Mouse (Mus musculus): Measurements from ENCODE around the gene Fam104a. TPM values are rescaled to one million over a fixed set of nuclear protein-coding genes. Genes with fewer than 3 reads are reported as not detected.
A peak's percentile ranks its signal among the peaks of the same experiment; 100 is the strongest.

Fam104a gene
- total RNA-seq (2021) = 10 to 100 TPM; 24.7 to 25.4 TPM
- long read RNA-seq, experiment 1, transcript Fam104a-201 (3 exons, 2,619 nt) = major isoform, 89 of 134 reads
- long read RNA-seq, experiment 1, partial matches to known transcripts = 0 of 134 reads
- long read RNA-seq, experiment 1, other reads (novel, unspliced or antisense) = 45 of 134 reads
- long read RNA-seq, experiment 2, transcript Fam104a-201 (3 exons, 2,619 nt) = major isoform, 109 of 148 reads
- long read RNA-seq, experiment 2, partial matches to known transcripts = 0 of 148 reads
- long read RNA-seq, experiment 2, other reads (novel, unspliced or antisense) = 39 of 148 reads

GRCm38 (mm10) chr11:113683957-113684706 lies at the start of gene Fam104a, which contains the start of gene D11Wsu47e:
TSS of gene Fam104a (minus strand) at chr11:113684155.
TSS of gene D11Wsu47e (plus strand) at chr11:113684412.
- DNase-seq = peak; percentile 95

- no peak for DNase-seq
Measured at GRCm38 (mm10) chr11:113731945-113732612, 48.1 kb upstream of the Fam104a start.

- no peak for DNase-seq
Measured at GRCm38 (mm10) chr11:113730879-113731278, 46.9 kb upstream of the Fam104a start.

GRCm38 (mm10) chr11:113729917-113730316 lies 46.0 kb upstream of the Fam104a start:
- DNase-seq = no peak

DNA sequence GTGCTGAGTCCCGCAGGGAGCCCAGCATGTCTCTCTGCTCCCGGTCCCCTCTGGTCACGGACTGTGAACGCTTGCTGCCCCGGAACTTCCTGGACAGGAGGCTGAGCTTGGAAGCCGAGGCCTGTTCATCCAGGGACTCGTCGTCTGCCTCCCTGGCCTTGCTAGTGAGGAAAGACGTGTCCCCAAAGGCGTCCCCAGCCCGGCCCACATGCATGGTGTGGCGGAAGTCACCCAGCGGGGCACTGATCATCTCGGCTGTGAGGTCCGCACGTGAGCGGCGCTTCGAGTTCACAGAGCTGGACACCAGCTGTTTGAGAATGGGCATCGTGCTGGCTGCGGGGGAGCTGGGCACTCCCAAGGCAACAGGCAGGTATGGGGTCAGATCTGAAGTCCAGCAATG lies 45.3 kb upstream of the Fam104a start:
- no peak for DNase-seq

DNA sequence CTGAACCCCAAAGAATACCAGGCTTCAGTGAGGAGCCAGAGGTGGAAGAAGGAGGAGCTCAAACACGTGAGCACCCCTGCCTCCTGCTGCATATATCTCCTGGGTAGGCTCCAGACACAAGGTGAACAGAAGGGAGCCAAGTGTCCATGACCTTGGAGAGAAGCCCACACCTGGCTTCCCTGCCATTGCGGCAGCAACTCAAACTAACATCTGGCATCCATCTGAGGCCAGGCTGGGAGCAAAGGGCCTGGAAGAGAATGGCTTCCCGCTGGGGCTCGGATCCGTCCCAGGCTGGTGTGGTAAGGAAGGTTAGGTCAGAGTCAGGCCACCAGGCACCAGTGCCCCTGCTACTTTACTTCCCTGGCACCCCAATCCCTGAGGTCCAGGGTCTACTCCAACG lies 44.0 kb upstream of the Fam104a start:
- peak; percentile 4 for DNase-seq

DNA sequence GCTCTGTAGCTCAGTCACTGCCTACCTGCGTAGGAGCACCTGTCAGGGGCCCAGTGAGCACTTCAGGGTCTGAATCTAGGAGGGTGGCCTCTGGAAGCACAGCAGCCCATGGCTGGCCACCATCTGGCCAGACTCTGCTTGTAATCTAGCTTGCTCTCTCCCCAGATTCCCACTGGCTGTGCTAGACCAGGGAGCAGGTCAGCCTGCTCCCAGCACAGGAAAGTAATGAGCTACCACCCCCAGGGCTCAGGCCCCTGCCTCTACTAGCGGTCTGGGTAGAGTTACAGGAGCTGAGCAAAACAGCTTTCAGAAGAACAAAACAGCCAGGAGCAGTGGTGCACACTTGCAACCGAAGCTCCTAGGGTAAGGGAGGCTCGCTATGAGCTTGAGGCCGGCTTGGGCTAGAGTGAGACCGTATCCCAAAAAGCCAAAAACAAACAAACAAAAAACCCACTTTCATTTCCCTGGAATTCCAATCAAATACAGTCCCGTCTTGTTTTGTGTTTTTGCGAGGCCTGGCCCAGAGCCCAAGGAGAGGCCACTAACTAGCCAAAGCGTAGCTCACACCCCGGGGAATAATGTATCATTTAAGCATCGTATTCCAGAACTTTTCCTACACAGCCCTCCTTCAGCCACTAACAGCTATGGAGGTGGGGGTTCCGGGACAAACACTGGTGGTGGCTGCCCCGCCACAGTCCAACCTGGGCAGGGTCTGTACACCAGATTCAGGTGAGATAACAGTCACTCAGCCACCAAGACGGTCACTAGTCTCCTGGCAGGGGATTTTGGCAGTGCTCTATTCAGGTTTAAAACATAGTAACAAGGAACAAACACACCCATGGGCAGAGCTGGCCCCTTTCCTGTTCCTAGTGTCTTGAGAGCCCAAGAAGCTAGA lies 43.3 kb upstream of the Fam104a start:
- DNase-seq = no peak

DNA sequence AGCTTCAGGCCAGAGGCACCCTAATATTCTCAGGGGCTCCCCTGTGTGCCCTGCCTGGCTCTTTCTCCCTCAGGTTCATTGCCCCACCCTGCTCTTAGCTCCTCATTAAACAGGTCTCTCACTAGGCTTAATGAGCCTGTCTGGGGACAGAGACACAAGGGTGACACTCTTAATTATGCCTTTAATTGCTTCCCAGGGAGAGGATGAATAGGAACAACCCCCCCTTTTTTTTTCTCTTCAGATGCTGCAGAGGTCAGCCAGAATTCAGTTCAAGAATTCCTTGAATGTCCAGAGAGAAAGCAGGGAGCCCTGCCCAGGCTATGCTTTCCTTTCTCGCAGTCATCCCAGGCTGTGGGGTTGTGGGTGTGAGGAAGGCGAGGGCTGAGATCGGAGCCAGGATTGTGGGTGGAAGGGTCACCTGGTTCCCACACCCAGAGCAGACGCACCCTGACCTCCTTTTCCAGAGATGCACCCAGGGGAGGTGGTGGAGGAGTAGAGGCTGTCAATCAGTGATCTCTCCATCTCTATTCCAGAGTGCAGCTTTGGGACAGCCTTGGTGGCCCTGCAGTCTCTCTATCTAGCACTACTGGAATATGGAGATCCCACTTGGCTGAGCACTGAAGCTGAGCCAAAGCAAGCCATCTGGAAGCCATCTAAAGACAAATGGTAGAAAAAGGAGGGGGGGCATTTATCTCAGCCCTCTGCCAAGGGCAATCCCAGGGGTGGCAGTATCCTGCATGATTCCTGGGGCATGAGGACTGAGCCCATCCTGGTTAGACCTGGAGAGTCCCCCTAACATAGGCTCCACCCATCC lies 41.5 kb upstream of the Fam104a start:
- DNase-seq = peak; percentile 73

DNA sequence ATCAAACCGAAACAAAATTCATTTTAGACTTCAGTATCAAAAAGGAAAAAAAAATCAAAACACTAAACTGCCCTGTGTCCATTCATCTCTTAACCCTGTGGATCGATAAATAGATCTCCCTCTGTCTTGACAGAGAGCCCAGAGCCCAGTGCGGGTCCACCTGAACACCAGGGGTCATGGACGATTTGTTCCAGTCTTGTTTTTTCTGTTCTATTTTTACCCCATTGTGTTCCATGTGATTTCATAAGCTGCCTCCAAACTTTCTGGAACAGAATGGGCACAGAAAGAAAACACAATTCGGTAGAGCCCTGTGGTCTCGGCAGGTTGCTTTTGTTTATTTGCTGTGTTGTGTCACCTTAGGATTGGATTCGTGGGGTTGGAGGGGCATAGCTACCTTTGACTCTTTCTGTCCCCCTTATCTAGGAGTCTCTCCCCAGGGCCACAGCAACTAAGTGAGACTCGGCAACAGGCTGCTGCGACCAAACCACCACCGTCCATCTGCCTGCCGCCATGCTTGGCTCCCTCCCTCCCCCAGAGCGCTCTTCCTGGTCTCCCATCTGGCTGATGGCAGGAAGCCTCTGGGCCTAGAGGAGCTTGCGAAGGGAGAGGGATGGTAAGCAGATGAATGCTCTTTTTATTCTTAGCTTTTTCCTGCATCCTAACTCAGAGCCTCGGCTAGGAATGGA lies 38.6 kb upstream of the Fam104a start:
- DNase-seq = no peak

- no peak for DNase-seq
Measured at GRCm38 (mm10) chr11:113717767-113718424, 33.9 kb upstream of the Fam104a start.

DNA sequence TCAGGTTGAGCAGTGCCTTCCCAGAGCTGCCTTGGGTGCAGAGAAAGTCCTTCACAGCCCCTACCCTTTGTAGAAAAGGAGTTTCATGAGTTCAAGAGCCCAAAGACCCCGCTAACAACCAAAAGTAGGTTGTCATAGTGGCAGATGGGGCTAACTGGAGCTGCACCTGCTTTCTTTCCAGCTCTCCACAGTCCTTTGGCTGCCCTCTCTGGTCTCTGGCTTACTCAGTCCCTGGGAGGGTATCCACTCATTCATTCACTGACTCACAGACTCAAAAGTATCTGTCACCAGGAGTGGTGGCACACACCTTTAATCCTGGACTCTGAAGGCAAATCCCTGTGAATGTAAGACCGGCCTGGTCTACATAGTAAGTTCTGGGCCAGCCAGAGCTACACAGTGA lies 32.2 kb upstream of the Fam104a start:
- DNase-seq = no peak

GRCm38 (mm10) chr11:113715078-113715674 lies 31.2 kb upstream of the Fam104a start:
- no peak for DNase-seq

DNA sequence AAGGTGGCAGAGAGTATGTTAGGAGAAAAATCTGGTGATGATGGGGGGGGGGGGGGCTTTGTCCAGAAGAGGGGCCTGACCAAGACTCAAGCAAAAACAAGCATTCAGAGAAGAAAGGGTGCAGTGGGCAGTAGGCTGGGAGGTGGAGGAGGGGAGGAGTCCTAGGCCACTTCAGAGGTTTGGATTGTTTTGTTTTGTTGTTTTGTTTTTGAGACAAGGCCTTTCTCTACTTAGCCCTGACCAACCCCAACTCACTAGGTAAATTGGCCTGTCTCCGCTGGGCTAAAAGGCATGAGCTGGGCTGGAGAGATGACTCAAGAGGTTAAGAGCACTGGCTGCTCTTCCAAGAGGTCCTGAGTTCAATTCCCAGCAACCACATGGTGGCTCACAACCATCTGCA lies 27.1 kb upstream of the Fam104a start:
- no peak for DNase-seq

GRCm38 (mm10) chr11:113710257-113710777 lies 26.4 kb upstream of the Fam104a start:
- DNase-seq = no peak

DNA sequence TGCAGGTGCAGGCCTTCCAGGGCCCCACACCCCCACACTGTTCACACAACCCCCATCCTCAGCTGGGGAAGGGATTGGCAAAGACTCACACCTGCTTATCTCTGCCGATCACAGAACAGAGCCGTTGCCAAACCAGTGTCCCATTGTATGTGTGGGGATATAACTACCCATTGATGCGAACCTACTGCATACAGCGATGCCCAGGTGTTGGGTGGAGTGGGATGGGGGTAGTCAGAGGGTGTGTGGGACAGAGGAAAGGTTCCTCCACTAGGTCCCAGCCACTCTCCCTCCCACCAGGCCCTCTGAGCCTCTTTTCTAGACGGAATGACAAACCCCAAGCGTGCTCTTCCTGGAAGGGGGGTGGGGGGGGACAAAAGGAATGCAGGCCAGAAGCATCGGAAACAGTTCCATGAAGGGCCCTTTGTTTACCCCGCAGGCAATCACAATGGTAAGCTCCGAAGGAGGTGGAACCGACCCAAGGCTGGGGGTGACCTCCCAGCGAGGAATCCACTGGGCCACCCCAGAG lies 25.8 kb upstream of the Fam104a start, which contains the start of gene Cpsf4l:
Gene Cpsf4l (minus strand): TSS at position 287 of the 526 bp plus-strand sequence.
- DNase-seq = no peak

- DNase-seq = no peak
Measured at GRCm38 (mm10) chr11:113709272-113709671, 25.3 kb upstream of the Fam104a start.

DNA sequence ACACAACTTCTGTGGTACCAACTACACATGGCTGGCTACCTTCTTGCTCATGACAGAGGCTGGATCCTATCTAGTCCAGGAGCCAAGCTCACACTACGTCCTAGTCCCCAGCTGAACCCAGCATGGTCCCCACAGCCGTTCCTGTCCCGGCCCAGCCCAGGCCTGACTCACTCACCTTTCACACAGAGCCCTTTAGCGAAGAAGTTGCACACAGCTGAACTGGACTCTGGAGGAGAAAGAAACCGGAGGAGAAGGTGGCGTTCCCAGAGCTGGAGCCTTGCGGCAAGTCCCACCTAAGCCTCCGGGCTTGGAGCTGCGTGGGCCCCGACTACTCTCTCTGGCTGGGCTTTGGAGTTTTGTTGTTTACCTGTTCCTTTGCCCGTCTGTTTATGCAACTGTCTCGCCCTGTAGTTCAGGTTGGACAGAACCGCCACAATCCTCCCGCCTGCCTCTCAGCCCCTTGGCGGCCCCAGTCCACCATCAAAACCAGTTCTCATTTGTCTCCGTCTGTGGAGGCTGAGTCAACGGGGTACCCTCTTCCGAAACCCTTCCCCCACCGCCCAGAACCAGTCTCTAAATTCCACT lies 24.8 kb upstream of the Fam104a start:
- no peak for DNase-seq

GRCm38 (mm10) chr11:113705966-113706652 lies 22.2 kb upstream of the Fam104a start:
- no peak for DNase-seq
